Mouse (Mus musculus): ENCODE data around the gene Agbl2. TPM values are rescaled to one million over a fixed set of nuclear protein-coding genes. Genes with fewer than 3 reads are reported as not detected.

The Agbl2 gene
- under 1 TPM; 0.51 to 0.58 TPM for total RNA-seq (2021)
- long read RNA-seq, experiment 1, result 0 reads
- long read RNA-seq, experiment 2, partial matches to known transcripts, result 0 of 2 reads
- long read RNA-seq, experiment 2, other reads (novel, unspliced or antisense), result 2 of 2 reads

DNA sequence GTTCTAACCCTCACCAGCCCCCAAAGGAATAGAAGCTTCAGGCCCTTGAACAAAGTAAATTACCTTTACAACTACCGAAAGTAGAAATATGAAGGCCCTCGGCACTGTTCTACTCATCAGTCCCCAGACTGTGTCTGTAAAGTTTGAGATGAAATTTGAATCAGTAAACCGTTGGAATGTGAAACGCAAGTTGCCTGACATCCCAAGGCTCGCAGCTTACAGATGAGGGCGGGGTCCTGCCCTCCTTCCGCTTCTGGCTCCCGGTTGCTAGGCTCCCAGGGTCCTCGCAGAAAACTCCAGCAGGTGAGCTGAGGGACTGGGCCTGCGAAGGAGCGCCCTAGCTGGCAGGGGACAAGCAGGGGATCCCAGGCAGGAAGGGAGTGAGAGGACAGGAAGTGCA lies at the start of gene Agbl2:
TSS of gene Agbl2 (plus strand) at position 270 of the 400 bp plus-strand sequence.
- intact Hi-C loops (cut with DNase I; ENCODE audit: low total_unique reads), result no loop called here
- DNase-seq, result peak; percentile 19

DNA sequence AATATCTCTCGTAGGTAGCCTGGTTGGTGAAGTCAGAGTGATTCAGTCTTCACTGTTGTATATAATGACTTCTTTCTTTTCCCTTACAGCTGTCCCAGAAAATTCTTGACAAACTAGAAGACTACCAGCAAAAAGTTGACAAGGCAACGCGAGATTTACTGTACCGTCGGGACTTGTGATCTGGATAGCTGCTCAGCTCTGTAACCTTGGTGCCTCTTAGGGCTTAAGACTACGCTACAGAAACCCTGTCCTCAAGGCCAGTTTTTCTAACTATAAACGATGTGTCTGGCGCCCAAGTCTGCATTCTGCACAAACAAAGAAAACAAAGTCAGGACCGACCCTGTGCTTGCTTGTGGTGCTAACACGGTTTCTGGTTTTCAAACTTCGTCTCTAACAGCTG lies 47.2 kb upstream of the Agbl2 start:
- intact Hi-C loops (cut with DNase I; ENCODE audit: low total_unique reads), result no loop called here
- DNase-seq, result no peak

DNA sequence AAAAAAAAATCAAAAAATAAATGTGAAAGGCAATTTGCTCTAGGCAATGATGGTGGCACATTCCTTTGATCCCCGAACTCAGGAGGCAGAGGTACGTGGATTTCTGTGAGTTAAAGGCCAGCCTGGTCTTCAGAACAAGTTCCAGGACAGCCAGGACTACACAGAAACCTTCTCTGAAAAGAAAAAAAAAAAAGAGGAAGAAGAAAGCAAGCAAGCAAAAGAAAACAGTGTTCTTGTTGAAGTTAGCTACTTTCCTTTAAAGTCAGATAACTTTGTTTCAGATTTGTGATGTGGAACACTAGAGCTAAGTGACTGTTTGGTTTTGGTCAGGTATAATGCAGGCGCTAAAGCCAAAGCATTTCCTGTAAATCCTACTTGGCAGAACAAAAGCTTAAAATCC lies 43.7 kb upstream of the Agbl2 start:
- no peak for DNase-seq
- intact Hi-C loops (cut with DNase I; ENCODE audit: low total_unique reads), result no loop called here

DNA sequence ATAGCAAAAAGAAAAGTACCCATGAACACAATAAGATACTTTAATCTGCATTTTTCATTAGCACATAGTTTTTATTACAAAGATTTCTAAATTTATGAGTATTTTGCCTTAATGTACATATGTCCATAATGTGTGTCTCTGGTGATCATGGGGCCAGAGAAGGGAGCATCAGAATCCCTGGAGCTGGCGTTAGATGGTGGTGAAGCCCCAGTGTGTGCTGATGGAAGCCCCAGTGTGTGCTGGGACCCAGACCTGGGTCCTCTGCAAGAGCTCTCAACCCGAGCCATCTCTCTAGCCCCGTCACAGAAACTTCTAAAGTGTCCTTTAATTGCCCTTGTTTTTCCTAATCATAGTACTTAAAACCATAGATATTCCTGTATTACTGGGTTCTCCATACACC lies 43.2 kb upstream of the Agbl2 start:
- intact Hi-C loops (cut with DNase I; ENCODE audit: low total_unique reads), result no loop called here

DNA sequence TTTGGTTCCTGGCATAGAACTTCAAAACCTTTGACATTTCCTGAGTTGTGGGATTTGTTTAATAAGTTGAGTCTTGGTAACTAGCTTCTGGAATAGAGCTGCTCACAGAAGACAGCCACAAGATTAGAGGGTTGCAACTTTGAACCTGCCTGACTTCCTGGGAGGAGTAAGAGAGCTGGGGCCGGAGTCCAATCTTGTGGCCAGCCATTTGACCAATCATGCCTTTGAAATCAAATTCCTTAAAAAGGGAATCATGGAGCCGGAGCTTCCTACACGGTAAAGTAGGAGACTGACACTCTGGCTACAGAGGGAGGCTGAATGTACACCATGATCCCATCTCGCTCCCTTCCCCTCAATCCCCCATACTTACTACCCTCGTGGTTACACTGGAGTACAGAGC lies 42.6 kb upstream of the Agbl2 start:
- DNase-seq, result no peak
- intact Hi-C loops (cut with DNase I; ENCODE audit: low total_unique reads), result no loop called here

More for the DNA sequence above, 43.2 kb upstream of the Agbl2 start:
- DNase-seq, result no peak

DNA sequence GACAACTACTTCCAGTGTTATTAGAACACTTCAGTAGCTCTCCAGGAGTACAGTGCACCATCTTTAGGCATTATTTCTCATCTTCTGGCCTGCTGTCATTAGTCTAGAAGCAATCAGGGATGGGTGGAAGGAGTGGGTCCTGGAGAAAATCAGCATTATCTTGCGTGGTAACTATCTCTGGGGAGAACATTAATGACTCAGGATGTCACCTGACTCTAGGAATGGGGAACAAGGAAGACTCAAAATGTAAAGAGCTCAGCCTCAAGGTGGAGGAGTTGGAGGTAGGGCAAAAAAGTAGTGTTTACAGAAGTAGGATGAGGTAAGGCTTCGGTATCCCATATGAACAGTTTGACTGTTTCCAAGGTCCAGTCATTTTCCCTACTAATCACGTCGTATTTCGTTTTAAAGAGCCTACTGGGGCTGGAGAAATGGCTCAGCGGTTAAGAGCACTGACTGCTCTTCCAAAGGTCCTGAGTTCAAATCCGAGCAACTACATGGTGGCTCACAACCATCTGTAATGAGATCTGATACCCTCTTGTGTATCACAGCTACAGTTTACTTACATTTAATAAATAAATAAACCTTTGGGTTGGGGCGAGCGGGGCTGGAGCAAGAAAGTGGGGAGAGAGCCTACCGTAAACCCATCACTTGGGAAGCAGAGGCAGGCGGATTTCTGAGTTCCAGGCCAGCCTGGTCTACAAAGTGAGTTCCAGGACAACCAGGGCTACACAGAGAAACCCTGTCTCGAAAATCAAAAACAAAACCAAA lies 38.1 kb upstream of the Agbl2 start:
- no peak for DNase-seq
- intact Hi-C loops (cut with DNase I; ENCODE audit: low total_unique reads), result no loop called here

DNA sequence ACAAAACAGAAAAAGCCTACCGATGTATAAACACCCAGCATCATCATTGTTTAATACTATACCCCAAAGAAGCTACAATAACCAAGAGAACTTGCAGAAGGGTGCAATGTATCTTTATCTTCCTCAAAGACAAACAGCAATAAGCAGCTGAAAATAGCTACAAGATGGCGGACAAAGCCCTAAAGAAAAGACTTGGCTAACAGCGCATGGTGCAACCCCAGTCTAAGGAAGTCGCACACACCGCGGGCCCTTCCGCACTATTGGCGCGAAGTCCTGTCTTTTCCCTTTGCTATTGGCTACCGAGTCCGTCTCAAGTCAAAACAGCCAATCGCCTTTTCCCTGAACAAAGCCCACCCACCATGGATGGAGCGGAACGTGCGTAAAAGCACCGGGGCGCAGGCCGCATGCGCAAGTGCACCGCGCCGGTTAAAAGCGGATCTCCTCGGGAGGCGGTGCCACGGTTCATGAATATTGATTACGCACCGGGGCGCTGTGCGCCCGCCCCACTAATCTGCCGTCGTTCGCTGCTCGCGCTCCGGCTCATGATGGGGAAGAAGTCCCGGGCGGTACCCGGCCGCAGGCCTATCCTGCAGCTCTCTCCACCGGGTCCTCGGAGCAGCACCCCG lies 37.4 kb upstream of the Agbl2 start, which contains the start of gene Fnbp4:
TSS of gene Fnbp4 (plus strand) at position 318 of the 626 bp plus-strand sequence.
- intact Hi-C loops (cut with DNase I; ENCODE audit: low total_unique reads), result no loop called here
- DNase-seq, result peak; percentile 97

DNA sequence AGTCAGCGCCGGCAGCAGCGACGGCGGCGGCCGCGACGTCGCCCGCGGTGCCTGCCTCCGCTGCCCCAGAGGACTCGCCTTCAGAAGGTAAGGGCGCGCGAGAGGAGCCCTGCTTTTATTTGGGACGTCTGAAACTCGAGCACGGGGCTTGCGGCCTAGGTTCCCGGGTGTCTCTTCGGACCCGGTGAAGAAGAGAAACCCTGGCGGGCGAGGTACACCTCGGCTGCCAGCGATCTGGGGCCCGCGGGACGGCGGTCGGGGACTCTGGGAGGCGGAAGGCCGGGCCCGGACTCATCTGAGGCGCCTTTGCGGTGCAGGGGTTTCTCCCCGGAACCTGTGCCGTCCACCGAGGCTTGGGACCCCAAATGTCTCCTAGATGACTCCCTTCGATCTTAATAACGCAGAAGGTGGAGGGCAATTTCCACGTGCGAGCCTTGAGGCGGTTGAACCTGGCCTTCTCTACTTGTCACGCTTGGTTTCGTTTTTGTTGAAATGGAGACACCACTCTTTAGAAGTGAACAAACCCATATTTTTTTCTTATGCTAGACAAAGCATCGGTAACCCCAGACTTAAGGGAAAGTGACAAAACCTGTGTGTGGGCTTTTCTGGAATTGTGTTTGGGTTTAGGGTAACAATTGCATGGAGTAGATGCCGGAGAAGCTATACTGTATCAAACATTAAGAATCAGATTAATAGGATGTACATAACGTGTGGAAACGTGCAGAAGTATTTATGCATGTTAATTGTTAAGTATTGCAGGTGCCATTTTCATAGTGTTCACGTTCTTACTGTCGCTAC lies 36.6 kb upstream of the Agbl2 start:
- DNase-seq, result peak; percentile 39
- intact Hi-C loops (cut with DNase I; ENCODE audit: low total_unique reads), result no loop called here

DNA sequence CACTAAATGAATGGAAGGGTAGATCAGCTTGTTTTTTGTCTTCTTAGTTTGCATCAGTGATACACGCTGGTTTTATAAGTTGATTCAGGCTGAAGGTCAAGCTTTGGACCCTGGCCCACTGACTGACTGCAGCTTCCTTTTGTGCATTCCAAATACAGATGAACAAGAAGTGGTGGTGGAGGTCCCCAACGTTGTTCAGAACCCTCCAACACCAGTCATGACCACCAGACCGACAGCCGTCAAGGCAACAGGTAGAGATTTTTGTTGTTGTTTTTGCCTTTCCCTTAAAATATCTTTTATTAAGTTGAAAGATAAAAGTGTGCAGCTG lies 36.0 kb upstream of the Agbl2 start:
- intact Hi-C loops (cut with DNase I; ENCODE audit: low total_unique reads), result no loop called here
- no peak for DNase-seq

DNA sequence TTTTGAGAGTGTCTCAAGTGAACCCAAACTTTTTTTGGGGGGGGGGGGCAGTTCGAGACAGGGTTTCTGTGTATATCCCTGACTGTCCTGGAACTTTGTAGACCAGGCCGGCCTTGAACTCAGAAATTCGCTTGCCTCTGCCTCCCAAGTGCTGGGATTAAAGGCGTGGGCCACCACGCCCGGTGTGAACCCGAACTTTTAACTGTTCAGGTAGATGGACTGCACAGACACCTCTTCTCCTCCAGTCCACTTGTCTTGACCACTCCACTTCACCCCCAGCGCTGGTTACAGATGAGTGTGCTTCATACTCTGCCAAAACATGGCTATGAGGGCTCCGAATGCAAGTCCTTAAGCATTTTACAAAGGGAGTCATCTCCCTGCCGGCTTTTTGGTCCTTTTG lies 35.4 kb upstream of the Agbl2 start:
- intact Hi-C loops (cut with DNase I; ENCODE audit: low total_unique reads), result no loop called here
- DNase-seq, result no peak

DNA sequence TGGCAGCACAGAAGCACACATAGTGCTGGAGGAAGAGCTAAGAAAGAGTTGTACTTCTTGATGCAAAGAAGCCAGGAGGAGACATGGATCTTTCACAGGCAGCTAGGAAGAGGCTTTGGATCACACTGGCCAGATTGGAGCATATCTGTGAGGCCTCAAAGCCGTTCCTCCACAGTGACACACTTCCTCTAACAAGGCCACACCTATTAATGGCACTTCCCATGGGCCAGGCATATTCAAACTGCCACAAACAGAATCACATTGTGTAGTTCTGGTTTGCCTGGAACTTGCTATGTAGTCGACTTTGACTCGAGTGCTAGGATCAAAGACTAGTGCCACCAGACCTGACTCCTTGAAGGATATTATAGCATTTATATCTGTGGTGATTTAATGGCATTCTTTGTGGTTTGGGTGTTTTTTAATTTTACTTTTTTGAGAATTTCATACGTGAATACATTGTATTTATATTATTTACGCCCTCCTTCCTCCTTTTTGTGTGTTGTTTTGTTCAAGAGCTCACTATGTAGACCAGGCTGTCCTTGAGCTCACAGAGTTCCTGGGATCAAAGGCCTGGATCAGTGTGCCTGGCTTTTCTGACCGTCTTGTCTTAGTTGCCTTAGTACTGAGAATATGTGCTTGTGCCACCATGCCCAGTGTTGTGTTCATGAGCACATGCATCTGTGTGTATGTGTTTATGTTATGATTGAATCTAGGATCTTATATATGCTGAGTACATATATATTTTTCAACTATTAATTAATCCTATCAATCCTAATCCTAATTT lies 32.7 kb upstream of the Agbl2 start:
- no peak for DNase-seq
- intact Hi-C loops (cut with DNase I; ENCODE audit: low total_unique reads), result no loop called here

DNA sequence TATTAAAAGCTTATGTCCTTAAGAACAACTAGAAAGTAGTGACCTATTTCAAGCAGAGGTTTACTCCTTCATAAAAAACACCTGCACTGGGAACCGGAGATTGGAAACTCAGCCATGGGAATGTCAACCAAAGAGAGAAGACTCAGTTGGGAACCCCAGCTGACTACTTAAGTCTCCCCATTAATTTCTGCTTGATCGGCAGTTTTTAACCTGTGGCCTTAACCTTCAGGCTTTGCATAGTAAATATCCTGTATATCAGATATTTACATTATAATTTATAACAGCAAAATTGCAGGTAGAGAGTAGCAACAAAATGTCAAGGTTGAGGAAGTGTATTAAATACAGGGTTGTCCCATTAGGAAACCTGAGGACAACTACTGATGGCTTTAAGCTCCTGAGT lies 29.0 kb upstream of the Agbl2 start:
- DNase-seq, result no peak
- intact Hi-C loops (cut with DNase I; ENCODE audit: low total_unique reads), result no loop called here

DNA sequence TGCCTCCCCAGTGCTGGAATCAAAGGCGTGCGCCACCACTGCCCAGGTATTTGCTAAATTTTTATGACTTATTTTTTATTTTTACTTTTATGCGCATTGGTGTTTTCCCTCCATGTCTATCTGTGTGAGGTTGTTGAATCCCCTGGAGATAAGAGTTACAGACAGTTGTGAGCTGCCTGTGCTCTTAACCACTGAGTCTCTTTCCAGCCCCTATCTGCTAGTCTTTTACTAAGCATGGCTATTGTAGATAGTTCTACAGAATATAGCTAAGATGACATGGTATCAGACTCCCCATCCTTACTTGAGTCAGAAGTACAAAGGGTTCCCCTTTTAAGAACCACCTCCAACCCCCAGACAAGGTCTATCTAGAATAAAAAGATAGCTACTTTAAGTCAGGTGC lies 28.3 kb upstream of the Agbl2 start:
- intact Hi-C loops (cut with DNase I; ENCODE audit: low total_unique reads), result no loop called here
- DNase-seq, result no peak

DNA sequence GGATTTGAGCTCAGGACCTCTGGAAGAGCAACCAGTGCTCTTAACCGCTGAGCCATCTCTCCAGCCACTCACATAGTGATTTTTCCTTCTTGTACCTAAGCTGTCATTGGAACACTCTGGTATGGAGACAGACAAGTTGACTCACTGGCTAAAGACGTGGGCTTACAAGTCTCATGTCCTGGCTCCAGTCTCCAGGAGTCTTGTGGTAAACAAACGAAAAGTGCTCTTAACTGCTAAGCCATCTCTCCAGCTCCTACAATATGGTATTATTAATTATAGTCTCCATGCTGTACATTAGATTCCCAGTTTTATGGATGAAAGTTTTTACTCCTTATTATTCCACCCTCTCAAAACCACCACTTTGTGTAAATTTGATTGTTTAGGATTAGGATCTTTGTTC lies 17.4 kb upstream of the Agbl2 start:
- intact Hi-C loops (cut with DNase I; ENCODE audit: low total_unique reads), result no loop called here
- no peak for DNase-seq

DNA sequence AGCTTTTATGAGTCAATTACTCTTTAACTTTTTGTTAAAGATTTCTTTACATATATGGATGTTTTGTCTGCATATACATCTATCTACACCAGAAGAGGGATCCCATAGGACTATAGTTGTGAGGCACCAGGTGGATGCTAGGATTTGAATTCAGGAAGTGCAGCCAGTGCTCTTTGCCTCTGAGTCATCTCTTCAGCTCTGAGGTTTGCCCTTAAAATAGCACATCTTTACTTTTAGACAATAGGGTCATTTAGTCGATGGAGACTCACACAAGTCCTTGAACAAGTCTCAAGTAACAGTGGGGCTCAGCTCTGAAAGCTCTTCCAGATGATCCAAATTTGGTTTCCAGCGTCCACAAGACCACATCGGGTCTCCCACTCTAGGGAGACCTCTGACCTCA lies 1.2 kb upstream of the Agbl2 start:
- intact Hi-C loops (cut with DNase I; ENCODE audit: low total_unique reads), result no loop called here

DNA sequence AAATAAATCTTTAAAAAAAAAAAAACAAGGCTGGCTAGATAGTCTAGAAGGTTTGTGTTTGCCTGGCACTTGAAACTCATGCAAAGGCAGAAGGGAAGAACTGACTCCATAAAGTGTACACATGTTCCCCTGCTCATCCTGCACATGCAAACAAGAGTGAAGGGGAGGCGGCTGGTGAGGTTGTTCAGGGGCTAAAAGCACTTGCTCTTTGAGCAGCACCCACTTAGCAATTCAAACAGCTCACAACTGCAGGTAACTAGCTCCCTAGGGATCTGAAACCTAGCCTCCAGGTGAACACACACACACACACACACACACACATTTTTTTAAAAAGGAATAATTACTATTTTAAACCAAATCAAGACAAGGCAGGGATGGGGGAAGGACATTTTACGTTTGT lies 589 bp upstream of the Agbl2 start:
- DNase-seq, result no peak
- intact Hi-C loops (cut with DNase I; ENCODE audit: low total_unique reads), result no loop called here

More for the DNA sequence above, 1.2 kb upstream of the Agbl2 start:
- no peak for DNase-seq

DNA sequence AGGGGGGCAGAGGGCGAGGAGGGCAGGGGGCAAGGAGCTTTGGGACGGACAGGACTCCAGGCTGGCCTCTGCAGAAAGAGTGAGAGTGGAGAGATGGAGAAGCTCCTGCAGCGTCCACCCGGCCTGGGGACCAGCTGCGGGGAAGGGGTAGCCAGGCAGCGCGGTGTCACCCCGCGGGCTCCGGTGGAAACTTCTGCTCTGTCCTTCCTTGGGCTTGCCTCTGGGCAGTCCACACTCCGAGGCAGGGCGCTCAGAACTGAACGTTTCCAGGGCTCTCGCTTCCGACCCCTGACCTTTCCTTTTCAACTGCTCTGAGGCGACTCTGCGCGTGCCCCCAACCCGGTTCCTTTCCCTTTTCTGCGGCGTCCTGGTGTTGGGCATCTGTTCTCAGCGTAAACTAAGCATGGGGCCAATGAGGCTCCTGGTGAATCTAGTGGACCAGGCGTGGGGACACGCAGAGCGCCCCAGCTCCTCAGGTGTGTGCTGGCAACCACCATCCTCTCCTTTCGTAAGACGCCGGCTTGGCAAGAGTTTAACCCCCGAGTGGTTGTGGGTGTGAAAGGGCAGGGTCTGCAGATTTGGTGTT lies 467 bp downstream of the Agbl2 start:
- intact Hi-C loops (cut with DNase I; ENCODE audit: low total_unique reads), result no loop called here
- DNase-seq, result peak; percentile 26

DNA sequence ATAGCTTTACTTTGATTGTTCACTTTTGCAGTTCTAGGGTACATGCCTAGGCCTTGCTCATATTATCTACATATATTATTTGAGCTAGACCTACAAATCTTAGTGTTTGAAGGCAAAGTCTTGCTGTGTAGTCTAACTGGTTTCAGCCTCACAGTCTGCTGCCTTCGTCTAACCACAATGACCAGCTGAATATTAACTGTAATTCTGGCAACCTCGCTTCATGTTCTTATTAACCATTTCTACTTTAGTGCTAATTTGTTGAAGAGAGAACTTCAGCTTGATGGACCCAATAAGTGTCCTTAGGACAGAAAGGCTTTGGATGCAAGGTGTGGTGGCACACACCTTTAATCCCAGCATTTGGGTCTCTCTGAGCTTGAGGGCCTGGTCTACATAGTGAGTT lies 5.6 kb downstream of the Agbl2 start:
- DNase-seq, result no peak
- intact Hi-C loops (cut with DNase I; ENCODE audit: low total_unique reads), result no loop called here
